Mouse (Mus musculus) kidney, postnatal 14 days (tissue): ENCODE results near the gene Ndufv3.
"Not testable (repeated sequence)": the region's sequence is repeated elsewhere in the genome, so short reads cannot be mapped to it uniquely, and the experiment has no call there.

Source experiments
- DNase-seq: peaks from one replicate; pipeline ENCODE4 v3.0.0; 2022; ENCODE audit warnings: mixed read lengths

Gene Ndufv3

DNA sequence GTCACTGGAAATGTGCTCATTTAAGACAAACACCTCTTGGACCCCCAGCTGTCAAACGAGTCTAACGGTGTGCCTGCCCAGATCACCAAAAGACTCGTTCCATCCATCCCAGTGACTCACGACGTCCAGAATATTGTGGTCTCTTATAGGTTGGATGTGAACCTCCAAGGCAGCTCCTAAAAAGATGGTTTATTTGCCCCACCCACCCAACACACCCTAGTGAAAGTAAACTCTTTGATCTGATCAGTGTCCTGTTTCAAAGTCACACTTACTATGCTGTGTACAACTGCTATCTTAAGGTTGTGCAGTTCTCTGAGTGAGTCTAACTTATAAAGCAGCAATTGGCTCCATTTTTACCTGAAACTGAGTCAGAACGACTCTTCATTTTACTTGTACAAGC lies 7.3 kb upstream of the Ndufv3 start:
- DNase-seq: no peak

DNA sequence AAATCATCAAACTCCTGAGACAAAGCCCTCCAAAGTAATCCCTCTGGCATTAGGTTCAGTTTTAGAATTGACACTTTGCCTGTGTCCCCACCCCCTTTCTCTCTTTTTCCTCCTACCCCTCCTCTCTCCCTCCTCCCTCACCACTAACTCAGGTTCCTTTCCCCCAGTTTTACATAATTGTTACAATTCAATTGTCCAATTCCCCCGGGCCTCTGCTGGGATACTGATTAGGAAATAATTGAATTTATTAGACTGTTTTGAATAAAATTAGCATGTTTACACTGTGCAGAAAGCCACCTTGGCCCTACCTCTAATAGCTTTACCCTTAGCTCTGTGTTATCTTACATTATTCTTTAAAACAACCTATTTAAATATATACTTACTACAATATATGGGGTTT lies 5.2 kb upstream of the Ndufv3 start:
- no peak for DNase-seq

DNA sequence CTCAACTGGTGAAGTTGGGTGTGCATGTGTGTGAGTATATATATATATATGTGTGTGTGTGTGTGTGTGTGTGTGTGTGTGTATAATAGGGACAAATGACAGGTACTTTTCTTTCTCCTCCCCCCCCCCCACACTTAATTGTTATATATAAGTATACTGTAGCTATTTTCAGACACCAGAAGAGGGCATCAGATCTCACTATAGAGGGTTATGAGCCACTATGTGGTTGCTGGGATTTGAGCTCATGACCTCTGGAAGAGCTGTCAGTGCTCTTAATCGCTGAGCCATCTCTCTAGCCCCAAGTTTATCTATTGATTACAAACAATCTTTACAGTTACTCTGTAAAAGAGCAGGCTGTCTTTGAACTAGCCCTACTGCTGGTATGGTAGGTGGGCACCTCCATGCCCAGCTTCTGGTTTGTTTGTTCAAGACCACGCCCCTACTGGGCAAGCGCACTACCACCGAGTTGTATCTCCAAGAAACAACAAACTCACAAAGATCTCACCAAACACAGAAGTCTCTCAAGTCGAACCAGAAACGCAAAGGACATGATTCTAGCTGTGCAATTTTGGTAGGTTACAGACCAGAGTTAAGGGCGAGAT lies 470 bp upstream of the Ndufv3 start:
- no peak for DNase-seq

DNA sequence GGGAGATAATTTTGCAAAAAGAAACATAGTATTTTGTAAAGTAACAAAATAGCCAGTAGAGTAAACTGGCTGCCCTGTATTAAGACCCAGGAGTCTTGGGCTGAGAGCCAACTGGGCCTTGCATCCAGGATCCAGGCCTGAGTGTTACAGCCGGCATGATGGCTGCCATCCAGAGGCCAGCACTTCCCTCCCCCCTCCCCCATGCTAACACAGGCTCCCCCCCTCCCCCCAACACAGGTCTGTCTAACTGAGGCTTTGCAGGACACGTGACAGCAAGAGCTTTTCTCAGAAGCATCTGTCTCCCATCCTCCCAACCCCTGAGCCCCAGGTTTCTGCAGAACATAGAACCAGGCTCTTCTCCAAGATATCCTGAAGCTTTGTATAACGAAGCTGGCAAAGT lies 980 bp downstream of the Ndufv3 start:
- DNase-seq: peak; percentile 80

DNA sequence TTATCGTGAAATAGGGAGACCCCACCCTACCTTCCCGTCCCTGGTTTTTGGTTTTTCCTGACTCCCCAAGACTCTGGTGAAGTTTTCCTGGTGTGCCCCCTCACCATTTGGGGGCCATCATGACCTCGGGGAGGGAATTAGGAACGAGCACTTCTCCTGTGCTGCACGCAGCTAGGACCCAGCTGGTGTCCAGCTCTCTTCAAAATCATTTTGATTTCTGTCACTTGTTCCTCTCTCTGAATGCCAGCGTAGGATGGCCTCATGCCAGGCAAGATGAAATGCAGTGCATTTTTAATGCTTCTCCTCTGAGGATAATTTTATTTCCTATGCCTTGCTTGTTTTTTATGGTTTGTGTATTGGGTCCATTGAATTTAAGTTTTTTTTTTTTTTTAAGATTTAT lies 2.0 kb downstream of the Ndufv3 start:
- DNase-seq: no peak

DNA sequence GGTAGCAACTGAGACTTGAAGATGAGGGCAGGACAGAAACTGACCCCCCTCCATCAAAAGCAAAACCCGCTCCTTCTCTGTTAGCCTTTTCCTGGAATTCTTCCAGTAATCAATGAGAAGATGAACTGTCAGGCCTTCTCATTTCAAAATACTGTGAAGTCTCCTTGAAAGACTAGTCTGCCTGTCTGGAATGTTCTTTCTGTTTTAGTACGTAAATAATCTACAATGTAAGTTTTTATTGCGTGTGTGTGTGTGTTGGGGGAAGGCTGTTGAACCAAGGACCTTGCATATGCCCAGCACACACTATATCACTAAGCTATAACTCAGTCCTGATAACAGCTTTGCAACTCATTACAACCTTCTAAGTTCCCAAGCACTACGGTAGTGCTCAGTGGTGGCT lies 5.2 kb downstream of the Ndufv3 start:
- no peak for DNase-seq

DNA sequence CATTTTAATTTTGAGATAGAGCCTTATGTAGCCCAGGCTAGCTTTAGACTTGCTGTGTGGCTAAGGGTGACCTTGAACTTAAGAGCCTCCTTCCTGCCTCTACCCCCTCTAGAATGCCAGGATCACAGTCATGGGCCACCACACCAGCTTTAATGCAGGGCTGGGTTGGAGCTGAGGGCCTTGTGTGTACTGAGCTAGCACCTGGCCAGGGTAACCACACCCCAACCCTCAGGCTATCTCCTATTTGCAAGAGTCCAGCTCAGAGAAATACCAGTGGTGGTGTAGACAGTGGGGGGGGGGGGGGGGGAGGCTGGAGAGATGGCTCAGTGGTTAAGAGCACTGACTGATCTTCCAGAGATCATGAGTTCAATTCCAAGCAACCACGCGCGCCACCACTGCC lies 5.9 kb downstream of the Ndufv3 start:
- DNase-seq: no peak

DNA sequence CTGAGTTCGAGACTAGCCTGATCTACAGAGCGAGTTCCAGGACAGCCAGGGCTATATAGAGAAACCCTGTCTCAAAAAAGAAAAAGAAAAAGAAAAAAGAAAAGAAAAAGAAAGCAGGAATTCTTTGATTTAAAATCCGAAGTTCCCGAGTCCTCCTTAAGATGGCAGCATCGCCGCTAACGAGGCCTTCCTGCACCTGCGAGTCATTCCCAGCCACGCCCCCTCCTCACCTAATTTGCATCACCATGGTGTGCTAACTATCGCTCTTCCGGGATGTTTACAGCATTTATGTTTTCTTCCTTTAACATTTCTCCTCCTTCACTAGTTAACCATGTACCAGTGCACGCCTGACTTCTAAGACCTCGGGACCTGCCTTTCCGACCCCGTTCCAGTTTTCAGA lies 9.4 kb downstream of the Ndufv3 start:
- peak; percentile 63 for DNase-seq

DNA sequence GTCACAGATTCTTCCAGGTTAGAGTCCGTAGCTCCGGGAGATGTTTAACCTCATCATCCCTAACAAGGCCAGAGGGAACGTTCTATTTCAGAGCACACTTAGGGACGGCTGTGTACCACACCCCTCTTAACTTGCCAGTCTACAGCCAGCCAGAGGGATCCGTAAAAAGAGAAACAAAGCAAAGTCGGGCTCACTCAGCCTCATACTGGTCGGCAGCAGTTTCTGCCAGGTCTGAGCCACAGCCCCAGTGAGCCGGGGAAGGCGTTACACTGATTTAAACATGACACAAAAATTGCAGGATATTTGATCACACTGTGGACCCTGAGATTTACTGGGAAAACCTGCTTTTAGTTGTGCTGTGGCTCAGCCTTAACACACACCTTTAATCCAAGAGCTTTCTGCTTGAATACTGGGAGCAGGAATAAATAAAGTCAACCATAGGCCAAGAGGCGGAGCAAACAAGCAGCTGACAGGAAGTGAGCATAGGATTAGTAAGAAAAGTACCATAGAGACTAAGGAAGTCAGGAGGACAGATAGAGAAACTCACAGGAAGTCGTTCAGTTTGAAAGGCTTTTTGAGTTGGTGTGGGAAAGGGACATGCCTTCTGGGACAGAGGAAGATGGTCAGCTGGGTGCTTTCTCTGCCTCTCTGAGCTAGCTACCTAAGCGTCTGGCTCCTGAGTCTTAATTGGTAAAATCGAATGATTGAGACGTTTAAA lies 11.7 kb downstream of the Ndufv3 start:
- DNase-seq: no peak

DNA sequence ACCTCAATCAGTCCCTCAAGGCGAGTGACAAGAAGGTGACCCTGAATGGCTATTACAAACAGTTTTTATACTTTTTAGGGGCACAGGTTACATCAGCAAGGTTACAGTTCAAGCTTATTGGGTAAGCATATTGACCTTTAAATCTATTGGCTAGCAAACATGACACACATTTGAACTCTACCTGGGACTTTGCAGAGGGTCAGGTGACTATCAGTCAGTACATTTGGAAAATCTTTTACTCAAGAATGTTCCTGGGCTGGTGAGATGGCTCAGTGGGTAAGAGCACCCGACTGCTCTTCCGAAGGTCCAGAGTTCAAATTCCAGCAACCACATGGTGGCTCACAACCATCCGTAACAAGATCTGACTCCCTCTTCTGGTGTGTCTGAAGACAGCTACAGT lies 12.4 kb downstream of the Ndufv3 start:
- not testable (repeated sequence) for DNase-seq

DNA sequence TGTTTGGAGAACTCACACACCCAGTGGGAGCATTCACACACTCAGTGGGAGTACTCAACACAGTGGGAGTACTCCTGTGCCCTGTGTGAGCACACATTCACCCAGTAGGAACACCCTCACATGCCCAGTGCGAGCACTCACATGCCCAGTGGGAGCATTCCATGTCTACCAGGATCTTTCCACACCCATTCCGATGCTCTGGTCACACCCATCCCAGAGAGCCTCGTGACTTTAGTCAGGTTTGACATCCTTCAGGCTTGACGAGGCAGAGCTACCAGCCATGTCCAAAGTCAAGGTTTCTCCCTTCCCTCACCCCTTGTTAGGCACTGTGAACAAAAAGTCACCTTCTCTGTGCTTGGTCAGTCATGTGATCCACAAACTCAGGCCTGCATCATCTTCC lies 15.4 kb downstream of the Ndufv3 start:
- DNase-seq: no peak

DNA sequence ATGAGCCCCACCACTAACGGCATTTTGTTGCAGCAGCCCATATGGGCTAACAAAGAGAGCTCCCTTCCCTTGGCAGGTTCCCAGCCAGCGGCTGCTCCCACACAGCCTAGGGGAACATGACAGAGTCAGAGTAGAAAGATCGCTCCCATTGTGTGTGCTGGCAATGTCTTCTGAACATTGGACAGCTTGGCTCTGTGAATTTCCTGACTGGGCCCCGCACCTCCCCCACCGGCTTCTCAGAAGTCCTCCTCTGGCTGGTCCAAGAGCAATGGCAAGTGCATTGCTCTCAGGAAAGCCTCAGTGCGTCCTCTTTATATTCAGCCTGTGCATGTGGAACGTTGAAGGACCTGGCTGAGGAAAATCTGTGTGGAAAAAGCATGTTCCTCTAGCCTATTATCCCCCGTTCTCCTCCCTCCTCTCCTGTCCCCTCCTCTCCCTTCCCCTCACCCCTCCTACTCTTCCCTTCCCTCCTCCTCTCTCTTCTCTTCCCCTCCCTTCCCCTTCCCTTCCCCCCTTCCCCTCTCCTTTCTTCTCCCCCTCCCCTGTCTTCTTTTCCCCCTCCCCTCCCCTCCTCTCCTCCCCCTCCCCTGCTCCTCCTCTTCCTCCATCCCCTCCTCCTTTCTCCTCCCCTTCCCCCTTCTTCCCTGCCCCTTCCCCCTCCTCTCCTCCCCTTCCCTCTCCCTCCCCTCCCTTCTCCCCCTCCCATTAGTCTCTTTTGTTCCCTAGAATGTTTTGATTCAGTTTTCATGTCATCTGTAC lies 16.1 kb downstream of the Ndufv3 start:
- peak; percentile 81 for DNase-seq

DNA sequence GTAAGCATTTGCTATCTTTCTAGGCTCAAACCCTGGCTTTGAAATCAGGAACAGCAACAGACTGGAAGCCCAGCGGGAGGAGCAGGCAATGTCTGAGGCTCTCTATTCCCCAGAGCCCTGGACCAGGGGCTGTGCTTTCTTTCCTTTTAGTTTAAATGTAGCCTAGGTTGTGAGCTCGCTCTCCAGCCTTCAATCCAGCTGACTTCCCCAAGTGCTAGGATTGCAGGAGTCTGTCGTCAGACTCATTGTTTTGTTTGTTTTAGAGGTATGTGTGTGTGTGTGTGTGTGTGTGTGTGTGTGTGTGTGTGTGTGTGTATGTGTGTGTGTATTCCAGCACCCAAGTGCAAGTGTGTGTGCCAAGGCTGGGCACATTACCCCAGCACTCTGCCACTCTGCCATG lies 20.2 kb downstream of the Ndufv3 start:
- DNase-seq: no peak

DNA sequence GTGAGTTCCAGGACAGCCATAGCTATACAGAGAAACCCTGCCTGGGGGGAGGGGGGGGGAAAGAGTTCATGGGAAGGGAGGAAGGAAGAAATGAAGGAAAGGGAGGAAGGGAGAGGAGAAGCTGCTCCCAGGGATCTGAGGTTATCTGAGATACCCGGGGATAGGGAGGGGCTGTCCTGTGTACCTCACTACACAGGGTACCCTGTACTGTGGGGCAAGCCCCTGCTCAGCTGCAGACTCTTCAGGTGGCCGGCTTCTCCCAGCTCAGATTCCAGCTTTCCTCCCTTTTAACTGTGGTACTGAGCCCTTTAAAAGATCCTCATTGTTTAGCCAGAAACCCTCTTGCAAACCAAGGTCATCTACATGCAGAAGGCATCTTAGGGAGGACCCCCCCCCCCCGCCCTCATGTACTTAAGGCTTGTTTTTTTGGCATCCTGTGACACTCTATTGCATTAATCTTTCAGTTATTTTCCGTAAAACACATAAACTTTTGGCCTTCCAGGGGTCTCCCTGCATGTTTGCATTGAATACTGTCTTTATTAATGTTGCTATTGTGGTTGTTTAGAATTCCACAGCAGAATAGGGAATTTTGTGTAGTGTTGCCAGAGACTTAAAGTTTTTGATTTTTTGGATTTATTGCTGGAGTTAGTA lies 21.0 kb downstream of the Ndufv3 start:
- no peak for DNase-seq

DNA sequence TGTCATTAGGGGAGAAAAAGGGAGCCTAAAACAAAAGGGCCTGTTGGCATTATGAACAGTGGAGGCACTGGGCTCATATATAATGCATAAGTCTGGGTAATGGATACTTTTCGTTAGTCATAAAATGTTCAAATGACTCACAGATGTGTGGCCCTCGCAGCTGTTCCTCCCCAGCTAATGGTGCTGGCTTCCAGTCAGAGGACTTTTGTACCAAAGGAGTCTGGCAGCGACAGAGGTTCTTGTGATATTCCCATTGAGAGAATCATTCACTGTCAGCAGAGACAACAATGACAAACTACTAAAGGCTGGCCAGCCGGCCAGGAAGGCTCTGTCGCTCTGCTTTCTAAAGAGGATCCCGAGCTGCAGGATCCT lies 21.5 kb downstream of the Ndufv3 start:
- peak; percentile 52 for DNase-seq

DNA sequence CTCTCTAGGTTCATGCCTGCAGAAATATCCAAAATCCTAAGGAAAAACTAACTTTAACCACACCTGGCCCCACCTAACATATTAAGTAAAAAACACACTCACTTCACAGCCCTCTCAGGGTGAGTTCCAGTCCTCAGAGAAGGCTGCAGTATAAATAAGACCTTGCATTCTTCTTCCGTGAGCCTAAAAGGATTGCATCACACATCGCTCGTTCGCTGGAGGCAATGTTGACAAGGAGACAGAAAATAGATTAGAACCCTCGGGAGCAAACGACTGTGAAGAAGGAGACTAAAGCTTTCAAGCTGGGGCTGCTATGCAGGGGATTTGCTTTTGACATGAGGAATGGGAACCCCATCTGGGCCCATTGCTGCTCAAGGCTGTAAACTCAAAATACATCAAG lies 23.7 kb downstream of the Ndufv3 start:
- DNase-seq: no peak

DNA sequence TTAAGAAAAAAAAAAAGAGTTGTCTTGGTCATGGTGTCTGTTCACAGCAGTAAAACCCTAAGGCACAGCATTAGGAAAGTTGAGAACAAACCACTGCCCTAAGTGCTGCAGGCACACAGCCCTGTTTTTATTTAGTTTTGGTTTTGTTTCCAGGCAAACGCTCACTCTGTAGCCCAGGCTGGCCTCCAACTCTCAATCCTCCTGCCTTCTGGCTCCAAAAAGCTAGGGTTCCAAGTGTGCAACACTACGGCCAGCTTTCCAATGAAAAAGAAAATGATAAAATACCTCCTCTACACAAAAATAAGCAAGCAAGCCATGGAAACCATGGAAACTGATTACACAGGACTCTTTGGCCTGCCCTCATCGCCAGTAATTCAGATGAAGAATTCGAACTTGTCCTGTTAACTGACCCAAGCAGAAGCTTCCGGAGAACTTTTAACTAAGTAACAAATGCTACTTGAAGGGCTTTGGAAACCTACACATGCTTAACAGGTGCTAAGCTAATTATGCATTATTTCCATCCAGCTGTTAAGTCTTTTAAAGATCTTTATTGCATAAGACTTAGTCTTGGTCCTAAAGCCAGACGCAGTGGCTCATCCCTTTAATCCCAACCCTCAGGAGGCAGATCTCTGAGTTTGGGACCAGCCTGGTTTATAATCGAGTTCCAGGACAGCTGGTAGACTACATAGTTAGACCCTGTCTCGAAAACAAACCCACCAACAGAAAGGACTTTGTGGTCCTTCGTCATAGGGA lies 26.7 kb downstream of the Ndufv3 start:
- no peak for DNase-seq

DNA sequence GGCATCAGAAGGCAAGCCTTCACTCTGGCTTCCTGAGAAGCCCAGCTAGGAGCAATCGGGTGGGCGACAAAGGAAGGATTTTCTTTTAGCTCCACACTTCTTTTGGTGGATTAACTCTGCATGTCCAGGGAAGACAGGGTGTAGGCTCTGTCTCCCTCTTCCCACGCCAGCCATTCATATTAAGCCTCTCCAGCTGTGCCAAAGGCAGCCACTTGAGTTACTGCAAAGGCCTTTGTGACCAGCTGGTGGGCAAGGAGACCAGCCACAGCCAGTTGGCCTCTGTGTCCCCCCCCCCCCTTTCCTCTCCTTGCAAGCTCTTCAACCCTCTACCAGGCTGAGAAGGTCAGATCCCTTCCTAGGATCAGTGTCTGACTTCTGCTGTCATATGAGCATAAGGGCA lies 28.1 kb downstream of the Ndufv3 start:
- no peak for DNase-seq

DNA sequence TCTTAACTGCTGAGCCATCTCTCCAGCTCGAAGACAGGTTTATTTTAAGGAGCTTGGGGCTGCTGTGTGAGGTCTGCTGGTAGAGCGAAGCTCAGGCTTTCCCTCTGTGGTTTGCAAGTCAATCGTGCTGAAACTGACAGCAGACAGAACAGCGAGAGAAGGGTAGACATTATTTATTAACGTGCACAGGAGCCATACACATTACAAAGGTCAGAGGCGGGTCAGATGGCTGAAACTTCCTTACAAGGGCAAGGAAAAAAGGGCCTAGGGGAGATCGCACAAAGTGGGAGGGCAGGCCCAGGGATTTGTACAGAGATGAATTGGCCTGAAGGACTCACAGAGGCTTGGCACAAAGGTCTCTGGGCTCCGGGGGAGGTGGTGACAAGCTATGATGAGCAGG lies 29.5 kb downstream of the Ndufv3 start:
- no peak for DNase-seq

DNA sequence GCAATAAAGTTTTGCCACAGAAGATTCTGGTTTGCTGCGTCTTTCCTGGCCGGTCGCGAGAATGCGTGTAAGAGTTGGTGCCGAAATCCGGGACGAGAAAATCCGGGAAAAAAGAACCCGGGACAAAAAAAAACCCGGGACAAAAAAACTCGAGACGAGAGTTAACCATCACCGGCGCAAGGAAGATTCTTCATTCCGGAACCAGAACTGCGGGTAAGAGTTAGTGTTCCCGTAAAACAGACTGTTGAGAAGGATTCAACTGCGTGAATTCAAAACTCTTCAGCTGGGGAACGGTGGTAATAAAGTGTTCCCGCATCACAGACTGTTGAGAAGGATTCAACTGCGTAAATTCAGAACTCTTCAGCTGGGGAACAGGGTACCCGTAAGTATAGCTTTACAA lies 32.7 kb downstream of the Ndufv3 start:
- not testable (repeated sequence) for DNase-seq

DNA sequence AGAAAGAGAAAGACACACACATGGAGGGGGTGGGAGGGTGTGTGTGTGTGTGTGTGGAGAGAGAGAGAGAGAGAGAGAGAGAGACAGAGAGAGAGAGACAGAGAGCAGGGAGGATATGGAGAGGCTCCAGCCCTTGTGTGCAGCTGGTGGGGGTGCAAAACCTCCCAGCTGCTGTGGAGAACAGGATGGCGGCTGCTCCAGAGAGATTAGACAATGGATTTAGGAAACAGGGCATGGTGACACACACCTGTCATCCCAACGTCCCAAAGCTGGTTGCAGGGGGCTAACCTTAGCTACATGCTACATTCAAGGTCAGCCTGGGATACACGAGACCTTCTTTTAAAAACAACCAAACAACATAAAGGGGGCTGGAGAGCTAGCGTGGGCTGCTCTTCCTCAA lies 36.3 kb downstream of the Ndufv3 start:
- DNase-seq: no peak

DNA sequence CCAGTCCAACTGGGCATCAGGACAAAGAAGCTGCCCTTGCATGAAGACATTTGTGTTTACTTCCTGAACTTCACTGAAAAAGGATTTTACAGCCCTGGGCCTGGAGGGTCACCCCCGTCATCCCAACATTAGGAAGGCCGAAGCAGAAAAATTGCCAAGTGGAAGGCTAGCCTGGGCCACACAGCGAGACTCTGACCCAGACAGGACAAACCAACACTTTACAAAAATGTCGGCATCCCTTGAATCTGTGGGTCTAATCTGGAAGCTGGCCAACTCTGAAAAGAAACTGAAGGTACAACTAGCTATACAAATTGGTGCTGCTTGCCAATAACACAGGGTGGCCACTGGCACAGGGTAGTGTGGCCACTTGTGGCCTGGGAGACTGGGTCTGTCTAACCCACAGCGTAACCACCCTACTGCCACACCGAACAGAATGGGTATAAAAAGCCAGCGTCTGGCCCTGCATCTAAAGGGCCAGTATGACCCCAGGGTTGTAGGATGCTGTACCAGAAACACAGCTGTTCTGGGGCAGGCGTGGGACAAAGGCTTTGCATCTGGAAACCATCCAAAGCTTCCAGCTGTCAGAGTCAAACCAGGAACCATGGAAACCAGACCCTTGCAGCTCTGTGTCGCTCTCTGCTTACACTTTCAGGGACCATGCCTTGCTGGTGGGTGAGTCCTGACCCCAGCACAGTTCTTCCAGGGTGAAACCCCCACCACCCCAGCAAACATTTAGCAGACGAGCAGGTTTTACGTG lies 37.4 kb downstream of the Ndufv3 start:
- peak; percentile 71 for DNase-seq
